Mouse (Mus musculus): ENCODE results near the gene Actl11.

DNA sequence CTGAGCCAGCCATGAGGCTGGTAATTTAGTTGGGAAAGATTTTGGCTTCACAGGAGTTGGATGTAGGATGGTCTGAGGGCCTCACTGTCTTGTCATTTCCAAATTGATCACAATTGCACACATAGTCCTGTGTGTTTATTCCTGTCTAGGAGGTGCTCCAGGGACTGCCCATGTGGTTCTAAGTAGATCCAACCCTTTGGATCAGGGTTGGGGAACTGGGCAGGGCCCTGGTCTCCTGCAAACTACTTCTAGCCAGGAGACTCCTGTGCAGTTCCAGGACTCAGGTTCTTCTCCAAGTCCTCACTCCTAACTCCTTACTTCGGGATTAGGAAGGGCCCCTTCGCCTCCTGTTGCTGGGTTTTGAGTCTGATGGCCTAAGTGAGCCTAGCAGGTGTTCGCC is 7.1 kb downstream of the Actl11 start, which contains the start of gene Camkv:
- TF ChIP-seq CTCF (conservative IDR thresholded peaks at IDR 0.05; ENCODE audit: low read length) (no peak), POU5F1 (IDR thresholded peaks at IDR 0.05; ENCODE audit: borderline replicate concordance, low read length) (no peak), NANOG (IDR thresholded peaks at IDR 0.05; ENCODE audit: borderline replicate concordance, low read length) (no peak)

All from E14TG2a.4 (cell line).